Mouse (Mus musculus) cerebellum, adult 8-10 months (tissue): ENCODE data around the gene Rasl11a.
A peak's percentile ranks its signal among the peaks of the same experiment; 100 is the strongest.
"Not testable (repeated sequence)": the region's sequence is repeated elsewhere in the genome, so short reads cannot be mapped to it uniquely, and the experiment has no call there.

Experiments used
- DNase-seq: peaks from one replicate; pipeline ENCODE4 v3.0.0; 2022

The Rasl11a gene

DNA sequence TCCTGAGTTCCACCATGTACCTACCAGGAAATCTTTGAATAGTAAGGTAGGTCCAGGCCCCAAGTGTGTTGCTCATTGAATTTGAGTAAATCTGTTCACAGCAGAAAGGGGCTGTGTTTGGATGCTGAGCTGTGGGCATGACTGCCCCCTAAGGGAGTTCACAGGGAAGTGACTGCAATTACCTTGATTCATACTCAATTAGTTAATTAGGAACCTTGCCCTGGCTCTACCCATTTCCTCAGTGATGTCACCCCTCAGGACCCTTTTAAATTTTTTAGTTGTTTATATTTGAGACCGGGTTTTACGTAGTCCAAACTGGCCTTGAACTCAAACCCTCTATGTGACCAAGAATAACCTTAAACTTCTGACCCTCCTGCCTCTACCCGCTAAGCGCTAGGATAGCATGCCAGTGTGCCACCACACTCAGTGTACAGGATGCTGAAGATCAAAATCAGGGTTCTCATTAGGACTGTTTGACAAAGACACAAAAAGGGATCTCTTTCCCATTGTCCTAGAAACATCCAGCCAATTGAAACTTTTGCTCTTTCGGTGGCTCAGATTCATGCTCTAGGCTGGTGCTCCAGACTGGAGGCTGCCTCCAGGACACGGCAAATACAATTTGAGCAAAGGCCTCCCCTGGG lies 450 bp upstream of the Rasl11a start:
- DNase-seq = no peak

DNA sequence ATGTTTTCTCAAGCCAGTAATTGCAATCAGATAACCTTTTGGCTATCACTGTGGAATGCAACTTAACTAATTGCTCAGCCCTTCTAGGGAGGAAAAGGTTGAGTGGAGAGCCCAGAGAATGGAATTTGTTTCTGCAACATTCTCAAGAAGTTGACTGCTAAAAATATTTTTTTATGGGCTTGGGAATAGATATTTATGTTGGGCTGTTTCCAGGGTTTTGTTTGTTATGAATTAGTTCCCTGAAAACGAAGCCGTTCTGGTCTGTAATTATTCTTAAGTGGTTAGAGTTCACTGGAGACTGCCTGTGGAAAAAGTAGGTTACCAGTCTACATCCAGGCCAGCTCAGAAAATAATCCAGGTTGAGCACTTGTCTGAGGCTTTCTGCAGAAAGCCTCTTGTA lies 1.6 kb downstream of the Rasl11a start:
- no peak for DNase-seq

DNA sequence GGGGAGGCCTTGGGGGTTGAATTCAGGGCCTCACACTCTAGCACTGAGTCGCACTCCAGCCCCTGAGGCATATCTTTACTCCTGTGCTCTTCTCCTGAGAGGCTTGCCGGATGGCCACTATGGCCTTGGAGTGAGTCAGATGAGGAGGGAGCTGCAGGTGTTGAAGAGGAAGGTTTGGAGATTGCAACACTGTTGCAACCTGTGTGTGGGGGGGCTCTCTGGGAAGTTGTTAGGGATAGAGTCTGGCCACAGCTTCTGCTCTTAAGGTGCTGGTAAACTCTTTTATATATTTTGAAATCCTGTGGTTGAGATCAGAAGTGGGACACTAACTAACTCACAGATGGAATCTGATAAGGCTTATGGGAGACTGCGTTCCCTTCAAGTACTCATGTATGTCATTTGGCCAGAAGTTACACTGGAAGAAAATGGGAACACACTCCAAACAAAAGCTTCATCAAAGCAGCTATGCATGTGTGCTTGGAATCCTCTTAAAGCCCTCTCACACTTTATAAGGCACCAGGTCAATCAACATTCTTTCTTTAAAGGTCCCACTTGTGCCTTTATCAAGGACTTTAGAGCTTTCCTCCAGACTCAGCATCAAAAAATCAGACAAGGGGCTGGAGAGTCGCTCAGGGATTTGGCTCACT lies 4.2 kb downstream of the Rasl11a start:
- DNase-seq = no peak

DNA sequence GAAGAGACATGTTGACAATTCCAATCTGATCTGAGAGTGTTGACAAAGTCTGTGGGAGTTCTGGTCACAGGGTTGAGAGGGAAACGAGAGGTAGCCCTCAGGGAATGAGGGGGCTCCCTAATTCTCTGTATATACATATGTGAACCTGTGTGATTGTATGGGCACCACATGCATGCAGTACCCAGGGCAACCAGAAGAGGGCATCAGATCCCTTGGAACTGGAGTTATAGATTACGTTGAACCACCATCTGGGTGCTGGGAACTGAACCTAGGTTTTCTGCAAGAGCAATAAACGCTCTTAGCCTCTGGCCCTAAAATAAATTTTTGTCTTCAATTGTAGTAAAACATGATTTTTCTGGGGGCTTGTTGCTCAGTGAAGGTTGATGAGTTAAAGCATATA lies 11.2 kb downstream of the Rasl11a start:
- no peak for DNase-seq

DNA sequence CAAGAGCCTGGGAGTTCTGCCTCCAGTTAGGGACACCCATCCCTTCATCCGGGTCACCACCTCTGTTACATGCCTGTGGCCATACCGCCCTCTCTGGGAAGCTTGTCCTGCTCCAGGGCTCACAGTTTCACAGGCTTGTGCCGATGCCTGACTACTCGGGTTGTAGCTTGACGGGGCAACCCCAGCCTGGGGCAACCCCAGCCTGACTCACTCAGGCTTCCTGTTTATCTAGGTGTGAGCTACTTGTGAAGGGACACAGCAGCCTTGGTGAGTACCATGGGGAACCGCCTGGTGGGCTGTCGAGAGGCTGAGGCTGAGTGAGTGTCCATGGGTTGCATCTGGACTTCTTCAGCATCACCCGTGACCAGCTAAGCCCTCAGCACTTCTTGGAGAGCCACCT lies 12.7 kb downstream of the Rasl11a start:
- DNase-seq = no peak

DNA sequence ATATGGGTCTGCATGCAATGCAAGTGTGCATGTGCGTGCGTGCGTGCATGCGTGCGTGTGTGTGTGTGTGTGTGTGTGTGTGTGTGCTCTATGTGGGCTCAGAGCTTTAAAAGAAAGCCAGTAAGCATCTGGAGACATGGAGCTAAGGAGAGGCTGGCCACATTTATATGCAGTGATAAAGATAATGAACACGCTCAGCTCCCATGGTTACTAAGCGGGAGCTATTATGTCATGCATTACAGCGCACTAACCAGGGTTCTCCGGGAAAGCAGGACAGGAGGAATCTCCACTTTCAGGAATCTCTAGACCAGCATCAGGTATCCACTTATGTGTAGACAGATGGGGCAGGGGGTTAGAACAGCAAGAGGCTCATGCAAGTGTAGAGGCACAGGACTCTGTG lies 13.9 kb downstream of the Rasl11a start:
- no peak for DNase-seq

DNA sequence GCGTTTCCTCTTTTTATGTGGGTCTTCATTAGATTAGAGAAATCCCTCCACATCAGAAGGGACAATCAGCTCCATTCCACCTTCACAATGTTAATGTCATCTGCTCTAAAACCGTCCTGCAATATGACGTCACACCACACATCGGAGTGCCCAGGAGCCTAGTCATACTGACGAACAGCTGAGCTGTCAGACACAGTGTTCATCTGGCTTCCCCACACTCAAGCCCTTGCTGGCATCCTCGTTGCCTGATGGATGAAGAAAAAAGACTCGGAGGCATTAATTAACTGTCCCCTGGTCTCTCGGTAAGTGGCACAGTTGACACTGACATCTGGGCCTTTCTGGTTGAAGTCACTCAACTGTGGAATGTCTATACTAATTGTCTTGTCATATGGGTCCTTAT lies 14.4 kb downstream of the Rasl11a start:
- DNase-seq = no peak

DNA sequence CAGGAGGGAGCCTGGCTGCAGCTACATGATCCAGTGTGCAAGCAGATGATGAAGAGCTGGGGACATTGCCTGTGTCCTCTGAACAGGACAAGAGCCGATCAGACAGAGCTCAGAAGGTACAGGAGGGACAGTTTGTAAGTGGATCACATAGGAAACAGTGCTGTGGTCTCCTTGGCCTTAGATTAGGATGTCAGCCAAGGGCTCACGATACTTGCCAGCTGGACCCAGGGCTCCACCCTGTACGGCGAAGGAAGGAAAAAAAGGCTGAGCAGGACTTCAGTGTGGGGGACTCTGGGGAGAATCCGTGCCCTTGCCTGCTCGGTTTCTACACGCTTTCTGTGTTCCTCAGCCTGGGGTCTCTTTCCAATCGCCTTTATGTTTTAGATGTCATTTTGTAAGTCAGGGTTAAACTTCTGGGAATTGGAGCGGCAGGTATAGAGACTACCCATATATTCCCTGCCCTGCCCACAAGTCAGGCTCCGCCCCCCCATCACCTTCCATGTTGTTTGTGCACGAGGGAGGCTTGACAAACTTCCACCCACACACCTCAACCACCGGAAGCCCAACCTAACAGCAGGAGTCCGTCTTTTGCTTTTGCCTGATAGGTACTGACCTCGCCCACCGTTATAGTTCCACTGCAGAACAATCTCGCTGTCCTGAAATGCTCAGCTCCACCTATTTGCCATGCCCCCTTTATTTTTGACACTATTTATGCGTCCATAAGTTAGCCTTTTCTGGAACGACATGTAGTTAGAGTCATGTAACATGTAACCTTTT lies 15.5 kb downstream of the Rasl11a start:
- DNase-seq = no peak

DNA sequence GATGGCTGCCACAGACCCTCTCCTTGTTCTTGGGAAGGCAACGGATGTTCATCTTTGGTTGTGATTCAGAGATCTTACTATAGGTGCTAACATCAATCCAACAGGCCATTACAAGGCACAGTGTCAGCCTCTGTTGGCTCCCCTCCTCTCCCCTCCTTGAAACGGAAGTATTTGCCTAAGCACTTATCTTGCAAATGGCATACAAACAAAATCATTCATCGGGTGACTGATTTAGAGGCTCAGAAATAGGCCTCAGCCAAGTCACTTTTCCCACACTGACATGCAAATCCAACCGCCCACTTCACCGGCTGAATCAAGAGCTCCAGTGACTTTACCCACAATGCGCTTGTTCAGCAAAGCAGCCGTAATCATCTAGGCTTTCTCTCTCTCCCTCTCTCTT lies 16.7 kb downstream of the Rasl11a start:
- no peak for DNase-seq

DNA sequence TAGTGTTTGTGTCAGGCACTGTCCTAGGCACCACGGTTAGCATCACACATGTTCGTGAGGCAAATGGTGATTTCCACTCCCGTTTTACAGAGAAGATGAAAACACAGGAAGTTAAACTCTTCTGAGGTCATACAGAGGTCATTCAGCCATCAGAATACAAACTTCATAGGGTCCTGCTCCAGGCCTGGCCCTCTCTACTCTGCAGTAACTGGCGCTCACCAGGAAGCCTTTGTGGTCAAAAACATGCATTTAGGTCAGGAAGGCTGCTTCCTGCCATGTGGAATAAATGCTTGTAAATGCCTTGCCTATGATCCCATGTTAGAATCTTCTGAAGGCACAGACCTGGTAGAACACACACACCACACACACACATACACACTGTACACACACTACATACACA lies 20.6 kb downstream of the Rasl11a start:
- DNase-seq = no peak

DNA sequence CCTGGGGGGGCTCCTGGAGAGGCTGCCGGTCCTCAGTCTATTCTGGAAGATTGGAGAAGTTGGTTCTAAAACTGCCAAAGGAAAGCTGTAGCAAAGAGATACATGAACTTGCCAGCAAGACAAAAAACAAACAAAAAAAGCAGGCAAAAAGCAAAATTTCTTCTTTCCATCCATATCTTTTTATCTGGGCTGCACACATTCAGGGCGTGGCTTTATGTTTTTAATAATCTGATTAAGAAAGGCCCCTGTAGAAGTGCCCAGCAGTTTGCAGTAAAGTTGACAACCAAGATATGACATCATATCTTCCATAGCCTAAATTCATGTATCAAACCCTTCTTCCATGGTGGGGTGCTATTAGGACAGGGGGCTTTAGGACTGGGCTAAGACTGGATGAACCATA lies 21.4 kb downstream of the Rasl11a start:
- DNase-seq = no peak

DNA sequence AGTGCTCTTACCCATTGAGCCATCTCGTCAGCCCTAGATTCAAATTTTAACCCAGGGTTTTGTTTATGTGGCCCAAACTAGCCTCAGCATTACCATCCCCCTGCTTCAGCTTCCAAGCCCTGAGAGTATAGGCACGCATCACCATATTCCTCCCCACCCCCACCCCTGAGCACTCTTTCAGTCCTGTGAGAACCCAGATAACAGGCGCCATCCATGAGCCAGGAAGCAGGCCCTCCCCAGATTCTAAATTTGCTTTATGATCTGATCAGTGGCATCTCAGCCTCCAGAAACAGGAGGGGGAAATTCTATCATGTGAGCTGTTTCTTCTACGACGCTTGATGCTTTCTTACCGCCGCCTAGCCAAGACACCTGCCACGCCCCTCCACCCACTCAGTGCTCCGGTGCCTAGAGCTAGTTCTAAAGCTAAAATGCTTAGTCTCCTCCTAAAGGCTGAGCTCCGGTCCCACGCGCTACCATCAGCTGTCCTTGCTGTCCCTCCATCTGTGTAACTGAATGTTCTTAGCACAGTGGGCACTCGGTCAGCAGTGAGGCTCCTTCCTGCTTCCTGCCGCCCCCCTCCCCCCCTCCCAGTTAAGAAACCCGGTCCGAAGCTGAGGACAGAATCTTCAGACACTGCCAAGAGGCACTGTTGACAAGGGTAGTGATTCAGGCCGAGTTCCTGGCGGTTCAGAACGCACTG lies 22.5 kb downstream of the Rasl11a start:
- peak; percentile 6 for DNase-seq

DNA sequence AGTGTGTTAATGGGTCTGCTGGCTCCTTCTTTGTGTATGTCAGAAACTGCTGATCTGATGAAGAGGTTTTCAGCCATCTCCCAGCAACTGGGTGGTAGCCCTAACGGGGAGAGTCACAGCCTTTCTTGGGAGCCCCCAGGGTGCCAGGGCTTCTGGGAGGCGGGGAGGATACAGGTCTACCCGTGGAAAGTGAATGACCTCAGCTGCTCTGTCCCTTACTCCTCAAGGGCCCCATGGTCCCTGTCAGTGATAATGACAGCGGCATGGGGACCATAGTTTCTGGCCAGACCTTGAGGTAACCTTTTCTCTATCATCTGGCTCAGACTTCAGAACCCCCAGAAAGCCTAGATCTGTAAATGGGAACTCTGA lies 23.1 kb downstream of the Rasl11a start:
- no peak for DNase-seq

DNA sequence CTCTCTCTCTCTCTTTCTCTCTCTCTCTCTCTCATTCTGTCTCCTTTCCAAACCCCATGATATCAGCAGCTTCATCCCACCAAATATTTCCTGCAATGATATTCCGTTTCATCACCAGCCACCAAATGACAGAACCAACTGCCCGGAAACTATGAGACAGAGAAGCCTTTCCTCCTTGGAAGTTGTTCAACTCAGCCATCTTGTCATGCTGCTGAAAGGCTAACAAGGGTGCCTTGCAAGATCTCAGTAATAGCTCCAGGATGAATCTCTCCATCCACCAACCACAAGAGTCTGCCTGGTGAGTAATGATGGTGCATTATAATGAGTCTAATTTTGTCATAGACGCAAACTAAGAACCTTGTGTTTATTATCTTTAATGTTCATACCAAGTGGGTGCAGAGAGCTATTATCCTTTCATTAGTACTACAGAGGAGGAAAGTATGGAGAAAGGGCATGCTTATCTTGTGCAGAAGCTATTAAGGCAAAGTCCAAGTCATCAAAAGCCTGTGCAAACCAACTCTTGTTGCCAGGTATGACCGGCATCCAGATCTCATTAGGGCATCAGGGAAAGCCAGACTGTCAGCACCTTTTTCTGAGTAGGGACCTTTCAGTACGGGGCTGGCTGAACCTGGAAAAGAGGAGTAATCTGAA lies 28.2 kb downstream of the Rasl11a start:
- DNase-seq = no peak

DNA sequence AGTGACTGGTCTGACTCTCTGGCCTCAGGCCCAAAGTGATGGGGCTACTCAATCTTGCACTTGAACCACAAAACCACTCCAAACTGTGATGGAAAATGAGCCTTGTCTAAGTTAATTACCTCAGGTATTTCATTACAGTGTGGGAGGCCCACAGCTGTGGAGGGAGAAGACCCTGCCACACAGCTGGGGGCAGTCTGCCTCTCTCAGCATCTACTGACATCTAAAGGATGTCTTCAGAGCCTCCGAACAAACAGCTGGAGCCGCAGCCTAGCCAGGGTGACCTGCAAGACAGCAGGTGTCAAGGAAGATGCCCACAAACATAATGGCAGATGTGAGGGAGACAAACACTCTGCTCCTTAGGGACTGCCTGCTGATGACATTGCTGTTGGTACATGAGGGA lies 31.2 kb downstream of the Rasl11a start:
- DNase-seq = no peak

DNA sequence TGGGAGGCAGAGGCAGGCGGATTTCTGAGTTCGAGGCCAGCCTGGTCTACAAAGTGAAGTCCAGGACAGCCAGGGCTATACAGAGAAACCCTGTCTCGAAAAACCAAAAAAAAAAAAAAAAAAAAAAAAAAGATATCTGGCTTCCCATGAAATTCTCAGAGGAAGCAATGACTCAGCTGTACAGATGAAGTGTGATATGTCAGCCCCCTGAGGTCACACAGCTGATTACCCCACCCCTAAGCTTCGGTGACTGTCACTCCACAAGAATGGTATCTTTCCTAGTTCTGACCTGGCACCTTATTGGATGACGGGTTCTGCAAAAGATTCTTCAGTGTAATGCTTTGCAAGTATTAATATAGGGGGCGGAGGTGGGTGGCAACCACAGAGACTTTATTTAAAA lies 33.0 kb downstream of the Rasl11a start:
- DNase-seq = not testable (repeated sequence)

DNA sequence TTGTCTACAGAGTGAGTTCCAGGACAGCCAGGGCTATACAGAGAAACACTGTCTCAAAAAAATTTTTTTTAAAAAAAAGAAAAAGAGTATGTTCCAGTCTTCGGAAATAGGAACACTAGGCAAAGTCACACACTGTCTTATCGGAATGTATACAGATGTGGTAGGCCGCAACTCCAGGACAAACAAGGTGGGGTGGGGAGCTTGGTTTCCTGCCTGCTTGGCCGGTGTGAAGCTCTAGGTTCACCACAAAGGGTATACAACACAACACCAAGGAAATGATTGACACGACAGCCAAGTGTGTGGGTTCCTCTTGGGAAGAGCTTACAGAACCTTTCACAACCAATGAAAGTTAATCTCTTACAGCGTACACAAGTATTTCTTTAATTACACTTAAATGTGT lies 37.4 kb downstream of the Rasl11a start:
- DNase-seq = no peak

DNA sequence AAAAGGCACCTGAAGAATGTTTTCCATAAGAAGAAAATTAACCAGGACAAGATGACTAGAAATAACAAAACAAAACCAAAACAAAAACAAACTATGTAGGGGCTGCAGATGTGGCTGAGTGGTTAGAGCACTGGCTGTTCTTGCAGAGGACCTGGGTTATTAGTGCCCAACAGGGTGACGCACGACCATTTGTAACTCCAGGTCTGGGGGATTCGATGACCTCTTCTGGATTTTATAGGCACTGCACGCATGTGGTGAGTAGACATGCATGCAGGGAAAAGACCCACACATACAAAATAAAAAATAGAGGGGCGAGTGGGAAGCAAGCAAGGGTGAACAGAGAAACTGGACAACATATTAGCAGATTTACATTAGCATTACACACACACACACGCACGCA lies 38.2 kb downstream of the Rasl11a start:
- no peak for DNase-seq

DNA sequence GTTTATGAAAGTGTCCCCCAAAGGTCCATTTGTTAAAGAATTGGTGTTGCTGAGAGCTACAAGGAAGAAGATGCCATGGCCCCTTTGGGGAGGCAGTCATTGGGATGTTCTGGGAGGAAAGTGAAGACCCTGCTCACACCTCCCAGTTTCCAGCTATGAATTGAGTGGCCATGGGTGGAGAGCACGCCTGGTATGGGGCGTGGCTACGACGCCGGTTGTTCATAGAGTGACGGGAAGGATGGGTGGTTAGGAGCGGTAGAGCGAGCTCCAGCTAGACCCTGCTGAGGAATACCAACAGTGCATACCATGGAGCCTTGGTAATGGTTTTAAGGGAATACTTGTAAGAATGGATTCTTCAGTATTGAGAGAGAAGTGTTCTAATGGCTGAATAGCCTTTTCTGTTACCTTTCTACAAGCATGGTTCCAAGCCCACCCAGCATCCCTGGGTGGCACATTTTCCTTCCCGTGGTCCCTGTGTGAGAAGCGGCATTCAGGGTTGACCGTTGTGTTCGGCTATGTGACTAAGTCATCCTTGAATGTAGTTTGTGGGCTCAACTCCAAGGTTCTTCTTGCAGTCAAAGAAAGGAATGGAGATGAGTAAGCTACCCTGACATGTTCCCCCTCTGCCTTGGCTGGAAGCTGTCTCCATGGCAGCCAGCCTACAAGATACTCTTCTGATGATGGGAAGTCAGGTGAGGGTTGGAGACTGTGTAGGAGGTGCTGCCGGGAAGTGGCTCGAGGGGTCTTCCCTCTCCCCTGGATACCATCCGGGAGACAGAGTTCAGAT lies 38.8 kb downstream of the Rasl11a start:
- no peak for DNase-seq

DNA sequence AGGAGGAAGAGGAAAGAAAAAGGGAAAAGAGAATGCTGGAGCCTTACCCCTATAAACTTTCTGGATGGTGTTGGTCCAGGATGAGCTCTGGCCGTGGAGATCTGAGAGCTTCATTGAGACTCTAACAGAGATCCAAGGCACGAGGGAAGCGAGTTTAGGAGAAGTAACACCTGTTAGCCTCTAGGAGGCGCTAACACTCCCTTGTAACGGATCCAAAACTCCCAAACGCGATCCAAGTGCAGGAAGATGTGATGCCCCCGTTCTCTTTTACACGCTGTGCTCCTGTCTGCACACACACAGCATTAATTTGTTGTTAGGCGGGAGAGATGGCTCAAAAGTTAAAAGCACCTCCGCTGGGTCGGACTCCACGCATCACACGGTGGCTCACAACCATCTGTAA lies 46.3 kb downstream of the Rasl11a start:
- DNase-seq = peak; percentile 16

DNA sequence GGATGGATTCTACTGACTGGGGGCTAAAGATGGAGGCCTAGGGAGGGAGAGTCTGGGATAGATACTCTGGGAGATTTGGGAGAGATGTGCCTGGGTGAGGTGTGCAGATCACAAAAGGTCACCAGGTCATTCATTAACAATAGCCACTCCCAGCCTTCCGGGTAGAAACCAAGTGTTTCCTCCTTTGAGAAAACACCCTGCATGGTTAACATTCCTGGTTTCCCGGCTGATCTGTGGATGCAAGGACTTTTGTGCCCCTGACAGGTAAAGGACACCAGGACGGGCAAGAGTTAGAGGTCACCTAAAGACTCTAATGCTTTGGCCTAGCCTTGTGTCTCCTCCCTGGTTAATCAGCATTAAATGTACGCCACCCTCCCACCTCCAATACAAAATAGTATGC lies 48.0 kb downstream of the Rasl11a start:
- no peak for DNase-seq

DNA sequence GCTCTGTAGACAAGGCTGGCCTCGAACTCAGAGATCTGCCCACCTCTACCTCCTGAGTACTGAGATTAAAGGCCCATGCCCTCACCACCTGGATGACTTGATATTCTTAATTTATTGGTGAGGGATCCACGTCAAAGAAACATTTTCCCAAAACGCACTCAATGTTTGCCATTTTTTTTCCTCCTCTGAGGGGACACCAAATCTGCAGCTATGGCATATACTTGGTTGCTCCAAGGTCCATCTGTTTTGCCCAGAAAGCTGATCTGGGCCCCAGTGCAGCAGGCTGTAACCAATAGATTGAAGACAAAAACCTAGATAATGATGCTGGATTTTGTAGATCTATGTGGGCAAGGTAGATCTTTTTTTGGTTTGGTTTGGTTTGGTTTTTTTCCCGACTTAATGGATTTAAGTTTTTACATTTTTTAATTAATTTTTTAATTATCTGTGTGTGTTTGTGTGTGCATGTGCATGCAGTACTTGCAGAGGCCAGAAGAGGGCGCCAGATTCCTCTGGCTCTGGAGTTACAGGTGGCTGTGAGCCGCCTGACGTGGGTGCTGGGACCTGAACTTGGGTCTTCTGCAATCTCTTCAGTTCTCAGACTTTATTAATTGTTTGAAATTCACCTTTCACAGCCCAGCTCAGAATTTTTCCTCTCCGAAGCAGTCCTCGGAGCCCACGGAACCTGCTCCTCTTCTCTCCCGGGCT lies 48.8 kb downstream of the Rasl11a start:
- DNase-seq = no peak
